Mouse (Mus musculus) 3T3-L1 (cell line): Measurements from ENCODE around the gene Vmn1r43.
"Not testable (repeated sequence)": the region's sequence is repeated elsewhere in the genome, so short reads cannot be mapped to it uniquely, and the experiment has no call there.

Source experiments
- DNase-seq: peaks from one replicate; pipeline ENCODE4 v3.0.0-alpha.2; 2015; ENCODE audit warnings: low read depth, low spot score

Gene Vmn1r43

DNA sequence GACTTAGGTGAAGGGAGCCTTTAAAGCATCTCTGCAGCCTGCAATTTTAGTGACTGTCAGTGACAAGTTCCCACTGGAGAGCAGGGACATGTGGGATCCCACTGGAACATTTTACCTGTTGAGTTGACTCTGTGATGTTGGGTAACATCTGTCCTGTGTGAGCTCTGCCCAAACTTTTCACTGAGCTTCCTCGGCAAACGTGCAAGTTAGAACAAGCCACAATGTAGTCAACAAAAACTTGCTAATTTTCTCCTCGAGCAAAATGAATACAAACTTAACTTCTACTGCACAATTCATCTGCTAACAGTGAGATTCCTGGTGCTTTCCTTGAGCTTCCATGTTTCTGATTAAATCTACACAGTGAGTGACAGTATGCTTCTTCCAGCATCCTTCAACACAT, at the start of gene Vmn1r43, which contains the start of gene Vmn1r42:
Gene Vmn1r43 (minus strand): TSS at position 101 of the 400 bp plus-strand sequence.
Gene Vmn1r42 (minus strand): TSS at position 101 of the 400 bp plus-strand sequence.
- DNase-seq: not testable (repeated sequence)

DNA sequence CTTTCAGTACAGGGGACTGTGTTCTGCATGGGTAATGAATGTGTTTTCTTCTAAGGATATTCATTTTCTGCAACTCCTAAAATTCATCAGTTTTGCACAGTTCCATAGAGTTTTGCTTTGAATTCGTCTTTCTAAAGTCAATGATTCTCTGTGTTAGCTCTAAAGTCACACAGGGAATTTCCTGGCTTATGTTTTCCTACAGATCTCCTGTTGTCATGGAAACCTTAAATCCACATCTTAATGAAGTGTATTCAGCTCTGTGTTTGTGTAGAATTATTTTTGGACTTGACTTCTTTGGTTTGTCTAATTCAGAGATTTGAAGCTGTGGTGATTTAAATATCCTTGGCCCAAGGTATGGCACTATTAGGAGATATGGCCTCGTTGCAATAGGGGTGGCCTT, 7.6 kb upstream of the Vmn1r43 start:
- DNase-seq: no peak

DNA sequence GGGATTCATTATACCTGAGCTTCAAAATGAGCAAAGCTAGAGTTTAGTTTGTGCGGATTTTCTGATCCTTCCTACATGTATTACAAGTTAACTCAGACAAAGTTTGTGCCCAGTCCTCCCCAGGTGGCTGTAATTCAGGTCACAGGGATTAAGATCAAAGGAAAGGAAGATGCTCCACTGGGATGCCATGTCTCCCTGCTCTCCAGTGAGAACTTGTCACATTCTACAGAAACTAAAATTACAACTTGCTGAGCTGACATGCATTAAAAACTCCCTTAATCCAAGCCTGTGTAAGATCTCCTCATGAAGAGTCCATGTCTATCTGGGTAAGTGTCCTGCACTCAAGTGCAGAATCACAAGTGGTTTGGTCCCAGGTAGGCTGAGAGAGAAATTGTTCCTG, 7.1 kb upstream of the Vmn1r43 start, which contains the start of gene Vmn1r44:
Gene Vmn1r44 (plus strand): TSS at position 301 of the 400 bp plus-strand sequence.
- DNase-seq: no peak

DNA sequence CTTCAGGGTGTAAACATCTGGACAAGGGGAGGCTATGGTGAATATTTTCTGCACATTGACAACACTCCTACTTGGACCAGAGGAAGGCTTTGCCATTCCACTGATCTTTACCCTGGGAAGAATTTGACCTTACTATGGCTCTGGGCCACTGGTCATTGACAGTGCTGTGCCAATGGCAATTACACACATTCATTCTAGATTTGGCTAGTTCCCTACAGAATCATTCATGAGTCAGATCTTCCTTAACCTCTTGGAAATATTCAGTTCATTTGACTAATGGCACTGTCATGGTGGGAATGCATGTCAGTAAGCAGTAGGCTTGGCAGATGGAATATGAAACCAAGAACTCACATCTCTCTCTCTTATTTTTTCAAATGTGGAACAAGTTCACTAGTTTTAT, 4.7 kb upstream of the Vmn1r43 start:
- DNase-seq: peak; percentile 98

DNA sequence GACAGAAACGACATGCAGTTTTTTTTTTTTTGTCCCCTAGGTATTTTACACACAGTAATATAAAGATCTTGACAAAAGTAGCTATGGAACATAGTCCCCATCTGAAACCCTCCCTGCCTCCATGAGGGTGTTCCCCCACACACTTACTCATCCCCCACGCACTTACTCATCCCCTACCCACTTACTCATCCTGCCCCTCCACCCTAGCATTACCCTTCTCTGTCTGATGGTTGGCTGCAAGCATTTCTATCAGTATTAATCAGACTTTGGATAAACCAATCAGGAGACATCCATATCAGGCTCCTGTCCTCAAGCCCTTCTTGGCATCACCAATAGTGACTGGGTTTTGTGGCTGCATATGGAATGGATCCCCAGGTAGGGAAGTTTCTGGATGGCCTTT, 750 bp upstream of the Vmn1r43 start:
- peak; percentile 72 for DNase-seq

DNA sequence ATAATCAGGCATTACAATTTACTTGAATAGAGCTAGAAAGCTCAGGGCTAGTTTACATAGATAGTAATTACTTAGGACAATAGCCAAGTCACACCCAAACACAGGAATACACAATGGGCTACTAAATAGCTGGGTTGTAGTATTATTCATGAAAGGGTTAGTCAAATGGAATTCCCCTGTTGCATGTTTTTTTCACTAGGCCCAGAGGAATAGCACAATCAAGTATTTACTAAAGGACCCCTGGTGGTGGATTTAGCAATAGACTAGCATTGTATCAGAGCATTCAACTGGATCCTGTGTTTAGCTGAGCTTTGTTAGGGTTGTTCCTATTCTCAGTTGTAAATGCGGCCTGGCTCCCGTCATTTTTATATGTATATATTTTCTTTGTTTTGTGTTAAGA, 8.2 kb downstream of the Vmn1r43 start:
- peak; percentile 91 for DNase-seq

DNA sequence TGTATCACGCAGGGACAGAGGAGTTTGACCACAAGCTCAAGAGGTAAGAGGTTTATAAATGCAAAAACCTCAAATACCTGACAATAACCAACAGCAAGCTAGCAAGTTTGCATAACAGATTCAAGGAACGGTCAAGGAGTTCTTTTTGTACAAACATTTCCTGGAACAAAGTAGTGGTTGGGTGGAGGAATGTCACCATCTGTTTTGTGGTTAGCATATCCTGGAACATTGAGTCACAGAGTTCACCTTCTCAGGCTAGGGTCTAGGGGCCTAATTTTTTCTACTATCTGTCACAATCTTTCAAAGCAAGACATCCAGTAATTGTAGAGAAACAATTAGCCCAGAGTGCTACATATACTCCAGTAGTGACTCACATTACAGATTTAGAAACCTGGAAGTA, 8.9 kb downstream of the Vmn1r43 start:
- peak; percentile 98 for DNase-seq

DNA sequence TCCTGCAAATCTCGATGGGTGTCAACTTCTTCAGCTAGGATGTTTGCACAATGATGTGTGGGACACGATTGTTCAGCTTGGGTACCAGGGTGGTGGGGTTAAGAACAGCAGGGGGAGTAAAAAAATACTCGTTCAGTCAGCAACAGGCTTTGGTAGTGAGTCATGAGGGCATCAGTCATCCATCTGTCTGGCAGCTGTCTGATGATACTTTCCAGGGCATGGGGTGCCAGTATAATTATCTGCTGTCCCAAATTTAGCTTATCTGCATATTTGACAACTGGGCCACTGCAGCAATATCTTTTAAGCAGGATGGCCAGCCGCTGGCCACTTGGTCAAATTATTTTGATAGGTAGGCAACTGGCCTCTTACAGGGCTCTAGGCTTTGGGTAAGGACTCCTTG, 12.4 kb downstream of the Vmn1r43 start:
- peak; percentile 41 for DNase-seq

DNA sequence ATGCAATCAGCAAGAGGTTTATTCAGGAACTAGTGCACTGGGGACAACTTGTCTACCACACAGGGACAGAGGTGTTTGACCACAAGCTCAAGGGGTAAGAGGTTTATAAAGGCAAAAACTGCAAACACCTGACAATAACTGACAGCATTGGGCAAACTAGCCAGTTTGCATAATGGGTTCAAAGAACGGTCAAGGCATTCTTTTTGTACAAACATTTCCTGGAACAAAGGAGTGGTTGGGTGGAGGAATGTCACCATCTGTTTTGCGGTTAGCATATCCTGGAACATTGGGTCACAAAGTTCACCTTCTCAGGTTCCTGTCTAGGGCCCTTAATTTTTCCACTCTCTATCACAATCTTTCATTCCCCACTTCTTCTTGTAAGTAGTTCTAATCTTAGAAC, 16.4 kb downstream of the Vmn1r43 start:
- DNase-seq: peak; percentile 89

DNA sequence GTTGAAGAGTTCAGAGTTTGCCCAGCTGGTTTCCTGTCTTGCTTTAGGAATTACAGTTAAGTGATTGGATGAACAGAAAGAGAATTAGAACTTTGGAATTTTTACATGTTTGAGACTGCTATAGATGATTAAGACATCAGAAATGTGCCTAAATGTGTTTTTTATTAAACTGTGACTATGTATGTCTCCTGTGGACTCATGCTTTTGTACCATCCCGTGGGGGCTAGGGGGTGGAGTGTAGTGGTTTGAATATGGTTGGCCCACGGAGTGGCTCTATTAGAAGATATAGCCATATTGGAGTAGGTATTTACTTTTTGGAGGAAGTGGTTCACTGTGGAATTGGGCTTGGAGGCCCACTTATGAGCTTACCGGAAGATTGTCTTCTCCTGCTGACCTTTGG, 18.7 kb downstream of the Vmn1r43 start:
- peak; percentile 56 for DNase-seq
